Mouse (Mus musculus): ENCODE measurements at regions not wholly inside any gene's neighbourhood (a gene's known extent, or its start where the extent isn't known, plus 50 kb on each side); places are given as distances from the start of the nearest gene placed in this dataset.

- intact Hi-C loops (cut with DNase I): no loop called here
- DNase-seq: no peak
Observed at GRCm38 (mm10) chr15:96751243-96752061, 51.9 kb upstream of the Slc38a2 start.

GRCm38 (mm10) chr15:96749534-96750256 is 50.2 kb upstream of the Slc38a2 start:
- intact Hi-C loops (cut with DNase I): no loop called here
- no peak for DNase-seq

Data from left cerebral cortex, postnatal 4 days (tissue).